Mouse (Mus musculus) embryonic facial prominence, embryonic 15.5 days (tissue): ENCODE results near the gene Gpx2. TPM values are rescaled to one million over a fixed set of nuclear protein-coding genes. Genes with fewer than 3 reads are reported as not detected.
"Not testable (repeated sequence)": the region's sequence is repeated elsewhere in the genome, so short reads cannot be mapped to it uniquely, and the experiment has no call there.

Source experiments
- ATAC-seq: fragments of 200-750 bp; cut with Nextera tagmentation; 2 replicates; pipeline ENCODE4 v1.8.0; 2017; ENCODE audit warnings: low read depth, moderate TSS enrichment; ENCODE audit not compliant: insufficient number of reproducible peaks, low FRiP score, low TSS enrichment
- H3K27ac ChIP-seq: fragments of 300-500 bp; sonication (generic); replicated peaks from 2 replicates; pipeline ENCODE4 v1.5.1; 2015; ENCODE audit warnings: mild to moderate bottlenecking, inconsistent platforms
- H3K27me3 ChIP-seq: fragments of 300-500 bp; sonication (generic); 2 replicates; pipeline ENCODE4 v1.6.1; 2015; ENCODE audit warnings: inconsistent platforms
- H3K36me3 ChIP-seq: fragments of 300-500 bp; sonication (generic); 2 replicates; pipeline ENCODE4 v1.6.1; 2015; ENCODE audit warnings: mild to moderate bottlenecking, inconsistent platforms
- H3K4me1 ChIP-seq: fragments of 300-500 bp; sonication (generic); 2 replicates; pipeline ENCODE4 v1.6.1; 2015; ENCODE audit warnings: inconsistent platforms
- H3K4me2 ChIP-seq: fragments of 300-500 bp; sonication (generic); replicated peaks from 2 replicates; pipeline ENCODE4 v1.6.1; 2015; ENCODE audit warnings: mild to moderate bottlenecking, inconsistent platforms
- H3K4me3 ChIP-seq: fragments of 300-500 bp; sonication (generic); replicated peaks from 2 replicates; pipeline ENCODE4 v1.5.1; 2015; ENCODE audit warnings: mild to moderate bottlenecking, inconsistent platforms
- H3K9ac ChIP-seq: fragments of 300-500 bp; sonication (generic); 2 replicates; pipeline ENCODE4 v1.6.1; 2015; ENCODE audit warnings: inconsistent platforms
- H3K9me3 ChIP-seq: fragments of 300-500 bp; sonication (generic); replicated peaks from 2 replicates; pipeline ENCODE4 v1.6.1; 2016; ENCODE audit warnings: inconsistent platforms
- WGBS: fragments of 180-500 bp; shearing (Covaris S2); methylation state at CpG from one replicate; pipeline ENCODE4 v1.1.7; 2015; 5-methylcytosine and 5-hydroxymethylcytosine counted together
- polyA plus RNA-seq: library from polyadenylated mRNA; unstranded; fragments of >200 nt; fragmentation: Nextera tagmentation; extraction: Ambion mirVana; gene quantifications from 2 replicates; pipeline ENCODE4 v1.2.1, GENCODE M21; 2015

Gene Gpx2
- polyA plus RNA-seq, 1 experiment from 2014 or later, result 5.1 TPM

- no peaks in the 10 kb centered on the region for H3K4me1 ChIP-seq
- H3K27me3 ChIP-seq, result no peaks in the 10 kb centered on the region
- H3K9me3 ChIP-seq, result no peaks in the 10 kb centered on the region
- no peak overlapping the region for H3K4me2 ChIP-seq
- no peak for ATAC-seq
- 0 out of 2 replicates have a peak, but pooled peaks cover 3% of the 10 kb centered on the region for H3K36me3 ChIP-seq
- no peak overlapping the region for H3K9ac ChIP-seq
- WGBS, result 86% methylated on average over 10 of the region's 10 CpGs
- no peak overlapping the region for H3K4me3 ChIP-seq
- H3K27ac ChIP-seq, result no peak overlapping the region
These were observed 9.9 kb upstream of the Gpx2 start for GRCm38 (mm10) chr12:76805056-76805811.

- H3K4me2 ChIP-seq, result no peak overlapping the region
- no peaks in the 10 kb centered on the region for H3K4me1 ChIP-seq
- H3K4me3 ChIP-seq, result no peak overlapping the region
- H3K27ac ChIP-seq, result no peak overlapping the region
- 0 out of 2 replicates have a peak, but pooled peaks cover 5% of the 10 kb centered on the region for H3K36me3 ChIP-seq
- ATAC-seq, result no peak; the same call in 1 of the 2 replicates
- 53% methylated on average over 7 of the region's 7 CpGs for WGBS
- H3K9me3 ChIP-seq, result no peaks in the 10 kb centered on the region
- no peak overlapping the region for H3K9ac ChIP-seq
- H3K27me3 ChIP-seq, result no peaks in the 10 kb centered on the region
These were observed 8.4 kb upstream of the Gpx2 start for GRCm38 (mm10) chr12:76803700-76804252.

GRCm38 (mm10) chr12:76803028-76803427, 7.7 kb upstream of the Gpx2 start:
- Histone ChIP-seq H3K4me1 (no peaks in the 10 kb centered on the region), H3K9ac (no peak overlapping the region), H3K36me3 (0 out of 2 replicates have a peak, but pooled peaks cover 5% of the 10 kb centered on the region), H3K4me2 (no peak overlapping the region), H3K9me3 (no peaks in the 10 kb centered on the region), H3K4me3 (no peak overlapping the region), H3K27ac (no peak overlapping the region), H3K27me3 (no peaks in the 10 kb centered on the region)
- 92% methylated on average over 10 of the region's 10 CpGs for WGBS
- ATAC-seq, result no peak

- H3K9me3 ChIP-seq, result no peaks in the 10 kb centered on the region
- WGBS, result 52% methylated on average over 5 of the region's 5 CpGs
- no peak for ATAC-seq
- H3K4me2 ChIP-seq, result no peak overlapping the region
- no peaks in the 10 kb centered on the region for H3K27me3 ChIP-seq
- H3K4me3 ChIP-seq, result no peak overlapping the region
- H3K36me3 ChIP-seq, result 0 out of 2 replicates have a peak, but pooled peaks cover 5% of the 10 kb centered on the region
- H3K4me1 ChIP-seq, result no peaks in the 10 kb centered on the region
- H3K27ac ChIP-seq, result no peak overlapping the region
- H3K9ac ChIP-seq, result no peak overlapping the region
These were observed 2.8 kb upstream of the Gpx2 start for GRCm38 (mm10) chr12:76798008-76798720.

- no peaks in the 10 kb centered on the region for H3K4me1 ChIP-seq
- no peak overlapping the region for H3K4me2 ChIP-seq
- H3K36me3 ChIP-seq, result 0 out of 2 replicates have a peak, but pooled peaks cover 5% of the 10 kb centered on the region
- no peak overlapping the region for H3K27ac ChIP-seq
- 88% methylated on average over 7 of the region's 7 CpGs for WGBS
- no peaks in the 10 kb centered on the region for H3K27me3 ChIP-seq
- no peak overlapping the region for H3K9ac ChIP-seq
- ATAC-seq, result no peak
- no peak overlapping the region for H3K4me3 ChIP-seq
- no peaks in the 10 kb centered on the region for H3K9me3 ChIP-seq
These were observed 1.7 kb upstream of the Gpx2 start for GRCm38 (mm10) chr12:76796938-76797539.

GRCm38 (mm10) chr12:76792540-76792939, 2.8 kb downstream of the Gpx2 start:
- not testable (repeated sequence) for ATAC-seq, H3K4me3 ChIP-seq, H3K4me1 ChIP-seq, H3K9me3 ChIP-seq, H3K9ac ChIP-seq, H3K27ac ChIP-seq, H3K36me3 ChIP-seq, H3K4me2 ChIP-seq, H3K27me3 ChIP-seq
- 45% methylated on average over 14 of the region's 14 CpGs for WGBS

- Histone ChIP-seq H3K4me2 (no peak overlapping the region), H3K9ac (no peak overlapping the region), H3K4me1 (no peaks in the 10 kb centered on the region), H3K9me3 (no peaks in the 10 kb centered on the region), H3K27me3 (no peaks in the 10 kb centered on the region), H3K27ac (no peak overlapping the region), H3K4me3 (no peak overlapping the region), H3K36me3 (no peaks in the 10 kb centered on the region)
- WGBS, result 53% methylated on average over 8 of the region's 8 CpGs
- no peak for ATAC-seq
These were observed 4.8 kb downstream of the Gpx2 start for GRCm38 (mm10) chr12:76790446-76791084.

- Histone ChIP-seq H3K27me3 (no peaks in the 10 kb centered on the region), H3K4me2 (no peak overlapping the region), H3K9ac (no peak overlapping the region), H3K4me3 (no peak overlapping the region), H3K4me1 (no peaks in the 10 kb centered on the region), H3K27ac (no peak overlapping the region), H3K9me3 (no peaks in the 10 kb centered on the region), H3K36me3 (no peaks in the 10 kb centered on the region)
- no peak for ATAC-seq
- WGBS, result 67% methylated on average over 10 of the region's 10 CpGs
These were observed 11.2 kb downstream of the Gpx2 start for GRCm38 (mm10) chr12:76784056-76784619.

GRCm38 (mm10) chr12:76780639-76781468, 14.5 kb downstream of the Gpx2 start:
- ATAC-seq, result no peak
- Histone ChIP-seq H3K4me3 (no peak overlapping the region), H3K27ac (no peak overlapping the region), H3K4me2 (no peak overlapping the region), H3K27me3 (no peaks in the 10 kb centered on the region), H3K9ac (no peak overlapping the region), H3K9me3 (no peaks in the 10 kb centered on the region), H3K4me1 (no peaks in the 10 kb centered on the region), H3K36me3 (peaks cover 7% of the 10 kb centered on the region; the same call in 1 of the 2 replicates)
- WGBS, result 70% methylated on average over 12 of the region's 12 CpGs

GRCm38 (mm10) chr12:76779951-76780350, 15.4 kb downstream of the Gpx2 start:
- Histone ChIP-seq H3K4me2 (no peak overlapping the region), H3K4me3 (no peak overlapping the region), H3K4me1 (no peaks in the 10 kb centered on the region), H3K9me3 (no peaks in the 10 kb centered on the region), H3K36me3 (peaks cover 7% of the 10 kb centered on the region; the same call in 1 of the 2 replicates), H3K9ac (no peak overlapping the region), H3K27ac (no peak overlapping the region), H3K27me3 (no peaks in the 10 kb centered on the region)
- ATAC-seq, result no peak
- 69% methylated on average over 5 of the region's 5 CpGs for WGBS
